Mouse (Mus musculus): ENCODE measurements around the gene Mfsd4b1. TPM values are rescaled to one million over a fixed set of nuclear protein-coding genes. Genes with fewer than 3 reads are reported as not detected.

Gene Mfsd4b1
- polyA plus RNA-seq (2012; rRNA removed) = 0.62 and 0.69 TPM in 2 replicates

GRCm38 (mm10) chr10:40024554-40025428 is at the start of gene Mfsd4b1:
Gene Mfsd4b1 (minus strand): TSS chr10:40025268.
- Histone ChIP-seq H3K27me3 (ENCODE audit: control insufficient read depth, insufficient read depth, low read length) (no peaks in the 10 kb centered on the region), H3K4me1 (ENCODE audit: control insufficient read depth, insufficient read depth, low read length) (peaks cover 3% of the 10 kb centered on the region; the same call in 1 of the 2 replicates), H3K4me3 (replicated peaks; ENCODE audit: insufficient read depth, low read depth, low read length) (peak within 1 kb of the TSS; percentile 80), H3K27ac (ENCODE audit: insufficient read depth, low read length) (peak within 1 kb of the TSS; percentile 60)
- 1% methylated on average over 46 of the region's 46 CpGs for WGBS
- TF ChIP-seq POLR2A (IDR thresholded peaks at IDR 0.05; ENCODE audit: borderline replicate concordance, insufficient read depth, low read length) (peak; percentile 65; the same call in 1 of the 2 replicates), CTCF (IDR thresholded peaks at IDR 0.05; ENCODE audit: borderline replicate concordance, insufficient read depth, low read depth, low read length) (peak; percentile 17; the same call in 1 of the 2 replicates)
- peak; percentile 90 to 92 for DNase-seq

DNA sequence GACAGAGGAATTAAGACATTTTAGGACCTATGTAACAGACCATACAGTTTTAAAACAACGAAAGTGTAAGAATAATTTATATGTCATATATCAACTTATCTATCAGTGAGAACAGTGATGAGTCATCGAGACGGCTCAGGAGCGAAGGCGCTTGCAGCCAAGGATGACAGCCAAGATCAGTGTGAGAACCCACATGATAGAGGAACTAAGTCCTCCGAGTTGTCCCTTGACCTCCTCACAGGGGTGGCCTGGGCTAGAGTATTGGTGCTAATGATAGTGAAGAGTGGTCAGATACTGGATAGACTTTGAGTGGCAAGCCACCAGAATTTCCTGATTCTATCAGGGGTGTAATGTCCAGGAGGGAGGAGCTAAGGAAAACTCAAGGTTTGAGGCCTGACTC is 48.5 kb upstream of the Mfsd4b1 start:
- 84% methylated on average over 6 of the region's 6 CpGs for WGBS
- no peak for DNase-seq
- H3K27me3 ChIP-seq (ENCODE audit: control insufficient read depth, insufficient read depth, low read length) = no peaks in the 10 kb centered on the region

GRCm38 (mm10) chr10:40070684-40071083 is 45.6 kb upstream of the Mfsd4b1 start:
- no peaks in the 10 kb centered on the region for H3K4me1 ChIP-seq (ENCODE audit: control insufficient read depth, insufficient read depth, low read length)
- H3K4me3 ChIP-seq (replicated peaks; ENCODE audit: insufficient read depth, low read depth, low read length) = no peak overlapping the region
- no peaks in the 10 kb centered on the region for H3K27me3 ChIP-seq (ENCODE audit: control insufficient read depth, insufficient read depth, low read length)
- TF ChIP-seq CTCF (IDR thresholded peaks at IDR 0.05; ENCODE audit: borderline replicate concordance, insufficient read depth, low read depth, low read length) (no peak), POLR2A (IDR thresholded peaks at IDR 0.05; ENCODE audit: borderline replicate concordance, insufficient read depth, low read length) (no peak)
- no peak overlapping the region for H3K27ac ChIP-seq (ENCODE audit: insufficient read depth, low read length)
- DNase-seq = no peak
- 82% methylated on average over 9 of the region's 9 CpGs for WGBS

More for the DNA sequence above, 48.5 kb upstream of the Mfsd4b1 start:
- no peaks in the 10 kb centered on the region for H3K4me1 ChIP-seq (ENCODE audit: control insufficient read depth, insufficient read depth, low read length)
- no peak overlapping the region for H3K27ac ChIP-seq (ENCODE audit: insufficient read depth, low read length)
- H3K4me3 ChIP-seq (replicated peaks; ENCODE audit: insufficient read depth, low read depth, low read length) = no peak overlapping the region
- no peak for TF ChIP-seq POLR2A (IDR thresholded peaks at IDR 0.05; ENCODE audit: borderline replicate concordance, insufficient read depth, low read length)
- no peak for TF ChIP-seq CTCF (IDR thresholded peaks at IDR 0.05; ENCODE audit: borderline replicate concordance, insufficient read depth, low read depth, low read length)

DNA sequence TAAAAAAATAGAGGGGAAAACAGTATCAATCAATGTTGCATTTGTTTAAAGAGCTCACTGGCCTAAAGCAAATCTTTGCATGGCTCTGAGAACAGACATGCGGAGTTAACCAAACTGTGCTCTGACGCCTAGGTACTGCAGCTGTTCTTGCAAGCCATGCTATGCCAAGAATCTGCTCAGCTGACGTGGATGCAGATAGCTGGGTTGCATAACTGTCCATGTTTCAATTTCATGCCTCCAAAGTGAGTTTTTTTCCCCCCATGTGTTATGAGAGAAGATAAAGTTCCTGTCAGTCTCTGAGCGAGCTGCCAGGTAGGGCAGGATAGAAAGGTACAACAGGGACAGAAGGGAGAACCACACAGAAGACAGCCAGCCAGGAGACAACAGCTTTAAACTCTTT is 44.2 kb upstream of the Mfsd4b1 start:
- 62% methylated on average over 4 of the region's 4 CpGs for WGBS
- Histone ChIP-seq H3K4me3 (replicated peaks; ENCODE audit: insufficient read depth, low read depth, low read length) (no peak overlapping the region), H3K27ac (ENCODE audit: insufficient read depth, low read length) (no peak overlapping the region), H3K27me3 (ENCODE audit: control insufficient read depth, insufficient read depth, low read length) (no peaks in the 10 kb centered on the region), H3K4me1 (ENCODE audit: control insufficient read depth, insufficient read depth, low read length) (no peaks in the 10 kb centered on the region)
- no peak for DNase-seq
- no peak for TF ChIP-seq CTCF (IDR thresholded peaks at IDR 0.05; ENCODE audit: borderline replicate concordance, insufficient read depth, low read depth, low read length)
- no peak for TF ChIP-seq POLR2A (IDR thresholded peaks at IDR 0.05; ENCODE audit: borderline replicate concordance, insufficient read depth, low read length)

DNA sequence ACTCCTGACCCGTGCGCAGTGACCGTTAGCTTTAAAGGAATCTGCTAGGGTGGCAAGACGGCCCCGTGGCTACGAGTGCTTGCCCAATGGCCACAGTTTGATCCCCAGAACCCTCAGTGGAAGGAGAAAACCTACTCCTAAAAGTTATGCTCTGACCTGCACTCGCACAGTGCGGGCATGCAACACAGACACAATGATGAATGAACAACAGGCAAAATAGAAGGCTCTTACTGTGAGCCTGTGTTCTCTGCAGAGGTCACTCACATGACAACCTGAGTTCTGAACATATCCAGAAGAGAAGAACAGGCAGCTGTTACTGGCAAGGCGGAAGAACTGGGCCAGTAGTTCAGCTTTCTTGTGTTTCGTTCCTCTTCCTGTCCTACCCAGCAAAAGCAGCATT is 43.5 kb upstream of the Mfsd4b1 start:
- no peak for TF ChIP-seq POLR2A (IDR thresholded peaks at IDR 0.05; ENCODE audit: borderline replicate concordance, insufficient read depth, low read length)
- no peak for TF ChIP-seq CTCF (IDR thresholded peaks at IDR 0.05; ENCODE audit: borderline replicate concordance, insufficient read depth, low read depth, low read length)
- no peaks in the 10 kb centered on the region for H3K27me3 ChIP-seq (ENCODE audit: control insufficient read depth, insufficient read depth, low read length)
- H3K27ac ChIP-seq (ENCODE audit: insufficient read depth, low read length) = no peak overlapping the region
- DNase-seq = no peak
- H3K4me3 ChIP-seq (replicated peaks; ENCODE audit: insufficient read depth, low read depth, low read length) = no peak overlapping the region
- H3K4me1 ChIP-seq (ENCODE audit: control insufficient read depth, insufficient read depth, low read length) = no peaks in the 10 kb centered on the region
- WGBS = 86% methylated on average over 10 of the region's 10 CpGs

DNA sequence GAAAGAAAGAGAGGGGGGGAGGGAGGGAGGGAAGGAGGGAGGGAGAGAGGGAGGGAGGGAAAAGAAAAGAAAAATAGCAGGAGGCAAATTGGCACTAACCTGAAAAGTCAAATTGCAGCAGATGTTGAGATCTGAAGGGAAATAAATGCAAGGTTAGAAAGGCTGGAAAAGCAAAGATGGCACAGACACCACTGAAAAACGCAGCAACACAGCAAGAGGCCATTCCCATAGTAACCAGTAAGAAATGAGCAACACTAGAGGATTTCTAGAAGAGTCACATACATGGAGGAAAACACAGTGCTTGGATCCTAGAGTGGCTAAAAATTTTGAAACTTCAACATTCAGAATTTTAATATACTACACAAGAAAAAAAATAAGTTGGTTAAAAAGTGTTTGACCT is 42.5 kb upstream of the Mfsd4b1 start:
- Histone ChIP-seq H3K4me1 (ENCODE audit: control insufficient read depth, insufficient read depth, low read length) (no peaks in the 10 kb centered on the region), H3K27me3 (ENCODE audit: control insufficient read depth, insufficient read depth, low read length) (no peaks in the 10 kb centered on the region), H3K4me3 (replicated peaks; ENCODE audit: insufficient read depth, low read depth, low read length) (no peak overlapping the region), H3K27ac (ENCODE audit: insufficient read depth, low read length) (no peak overlapping the region)
- no peak for DNase-seq
- TF ChIP-seq POLR2A (IDR thresholded peaks at IDR 0.05; ENCODE audit: borderline replicate concordance, insufficient read depth, low read length) (no peak), CTCF (IDR thresholded peaks at IDR 0.05; ENCODE audit: borderline replicate concordance, insufficient read depth, low read depth, low read length) (no peak)
- 18% methylated on average over 1 of the region's 1 CpGs for WGBS

DNA sequence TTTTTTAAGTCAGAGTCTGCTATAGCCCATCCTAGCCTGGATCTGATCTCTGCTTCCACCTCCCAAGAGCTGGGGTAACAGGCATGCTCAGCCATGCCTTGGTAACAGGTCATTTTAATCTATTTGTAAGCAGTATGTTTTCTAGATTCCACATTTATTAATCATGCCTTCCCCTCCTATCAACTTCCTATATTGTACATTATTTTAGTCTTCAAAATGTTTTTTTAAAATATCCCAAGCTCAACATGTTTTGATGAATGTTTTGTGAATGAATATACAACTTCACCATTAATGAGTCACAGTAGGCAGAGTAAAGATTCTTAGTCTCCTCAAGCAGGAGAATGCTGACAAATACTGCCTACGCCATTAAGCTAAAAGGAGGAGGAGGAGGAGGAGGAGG is 42.0 kb upstream of the Mfsd4b1 start:
- TF ChIP-seq POLR2A (IDR thresholded peaks at IDR 0.05; ENCODE audit: borderline replicate concordance, insufficient read depth, low read length) = no peak
- no peak for TF ChIP-seq CTCF (IDR thresholded peaks at IDR 0.05; ENCODE audit: borderline replicate concordance, insufficient read depth, low read depth, low read length)
- Histone ChIP-seq H3K27me3 (ENCODE audit: control insufficient read depth, insufficient read depth, low read length) (no peaks in the 10 kb centered on the region), H3K4me1 (ENCODE audit: control insufficient read depth, insufficient read depth, low read length) (no peaks in the 10 kb centered on the region), H3K4me3 (replicated peaks; ENCODE audit: insufficient read depth, low read depth, low read length) (no peak overlapping the region), H3K27ac (ENCODE audit: insufficient read depth, low read length) (no peak overlapping the region)
- DNase-seq = no peak
- WGBS = no CpG with 5 or more reads among the region's 1 CpGs

GRCm38 (mm10) chr10:40065357-40065756 is 40.3 kb upstream of the Mfsd4b1 start:
- no peaks in the 10 kb centered on the region for H3K4me1 ChIP-seq (ENCODE audit: control insufficient read depth, insufficient read depth, low read length)
- DNase-seq = no peak
- 82% methylated on average over 3 of the region's 3 CpGs for WGBS

More at GRCm38 (mm10) chr10:40065357-40065756, 40.3 kb upstream of the Mfsd4b1 start:
- H3K27ac ChIP-seq (ENCODE audit: insufficient read depth, low read length) = no peak overlapping the region
- no peak overlapping the region for H3K4me3 ChIP-seq (replicated peaks; ENCODE audit: insufficient read depth, low read depth, low read length)
- TF ChIP-seq POLR2A (IDR thresholded peaks at IDR 0.05; ENCODE audit: borderline replicate concordance, insufficient read depth, low read length) = no peak
- no peak for TF ChIP-seq CTCF (IDR thresholded peaks at IDR 0.05; ENCODE audit: borderline replicate concordance, insufficient read depth, low read depth, low read length)
- no peaks in the 10 kb centered on the region for H3K27me3 ChIP-seq (ENCODE audit: control insufficient read depth, insufficient read depth, low read length)
